Mouse (Mus musculus) heart, embryonic 11.5 days (tissue): ENCODE data around the gene Smim20. TPM values are rescaled to one million over a fixed set of nuclear protein-coding genes. Genes with fewer than 3 reads are reported as not detected.

Source experiments
- ATAC-seq: fragments of 200-750 bp; cut with Nextera tagmentation; replicated peaks from 2 replicates; pipeline ENCODE4 v1.8.0; 2017; ENCODE audit warnings: moderate library complexity; ENCODE audit not compliant: insufficient number of reproducible peaks, low FRiP score, low TSS enrichment
- H3K27ac ChIP-seq: fragments of 300-500 bp; sonication (generic); 2 replicates; pipeline ENCODE4 v1.5.1; 2014; ENCODE audit warnings: mild to moderate bottlenecking, low read depth, low read length
- H3K27me3 ChIP-seq: fragments of 300-500 bp; sonication (generic); 2 replicates; pipeline ENCODE4 v1.6.1; 2014; ENCODE audit warnings: mild to moderate bottlenecking, low read length, mixed read lengths; ENCODE audit not compliant: control insufficient read depth, insufficient read depth
- H3K36me3 ChIP-seq: fragments of 300-500 bp; sonication (generic); 2 replicates; pipeline ENCODE4 v1.6.1; 2014; ENCODE audit warnings: mild to moderate bottlenecking, low read length, moderate library complexity, mixed read lengths; ENCODE audit not compliant: control insufficient read depth, insufficient read depth
- H3K4me1 ChIP-seq: fragments of 300-500 bp; sonication (generic); 2 replicates; pipeline ENCODE4 v1.6.1; 2014; ENCODE audit warnings: low read length; ENCODE audit not compliant: control insufficient read depth, insufficient read depth
- H3K4me2 ChIP-seq: fragments of 300-500 bp; sonication (generic); 2 replicates; pipeline ENCODE4 v1.6.1; 2014; ENCODE audit warnings: mild to moderate bottlenecking, moderate library complexity
- H3K4me3 ChIP-seq: fragments of 300-500 bp; sonication (generic); 2 replicates; pipeline ENCODE4 v1.5.1; 2014; ENCODE audit warnings: low read depth, low read length
- H3K9ac ChIP-seq: fragments of 300-500 bp; sonication (generic); 2 replicates; pipeline ENCODE4 v1.6.1; 2014; ENCODE audit warnings: mild to moderate bottlenecking, low read depth, low read length, moderate library complexity
- H3K9me3 ChIP-seq: fragments of 300-500 bp; sonication (generic); replicated peaks from 2 replicates; pipeline ENCODE4 v1.6.1; 2016; ENCODE audit warnings: low read length; ENCODE audit not compliant: control insufficient read depth
- WGBS: fragments of 180-500 bp; shearing (Covaris S2); extraction: QIAGEN DNeasy Blood & Tissue Kit; methylation state at CpG from one replicate; pipeline ENCODE4 v1.1.7; 2014; ENCODE audit not compliant: insufficient replicate concordance; 5-methylcytosine and 5-hydroxymethylcytosine counted together
- polyA plus RNA-seq: library from polyadenylated mRNA; unstranded; fragments of >200 nt; fragmentation: Nextera tagmentation; extraction: Ambion mirVana; gene quantifications from 2 replicates; pipeline ENCODE4 v1.2.1, GENCODE M21; 2014

Smim20 gene
- polyA plus RNA-seq, 1 experiment from 2014 or later, result 146 TPM

- H3K4me3 ChIP-seq, result no peak overlapping the region
Observed at GRCm38 (mm10) chr5:53239831-53240440, 26.9 kb upstream of the Smim20 start.

GRCm38 (mm10) chr5:53241109-53241508 lies 25.8 kb upstream of the Smim20 start:
- no peaks in the 10 kb centered on the region for H3K36me3 ChIP-seq
- no peaks in the 10 kb centered on the region for H3K27me3 ChIP-seq
- H3K27ac ChIP-seq, result no peak overlapping the region
- no peak overlapping the region for H3K4me3 ChIP-seq
- H3K4me1 ChIP-seq, result peaks cover 19% of the 10 kb centered on the region
- no peak overlapping the region for H3K9ac ChIP-seq
- 57% methylated on average over 2 of the region's 2 CpGs for WGBS
- ATAC-seq, result no peak
- H3K4me2 ChIP-seq, result no peak overlapping the region
- H3K9me3 ChIP-seq, result no peaks in the 10 kb centered on the region

More at GRCm38 (mm10) chr5:53239831-53240440, 26.9 kb upstream of the Smim20 start:
- 36% methylated on average over 11 of the region's 11 CpGs for WGBS
- no peak overlapping the region for H3K27ac ChIP-seq
- H3K4me2 ChIP-seq, result no peak overlapping the region
- H3K36me3 ChIP-seq, result no peaks in the 10 kb centered on the region
- H3K9ac ChIP-seq, result no peak overlapping the region
- no peaks in the 10 kb centered on the region for H3K9me3 ChIP-seq
- H3K4me1 ChIP-seq, result peaks cover 21% of the 10 kb centered on the region
- H3K27me3 ChIP-seq, result no peaks in the 10 kb centered on the region
- ATAC-seq, result no peak

GRCm38 (mm10) chr5:53241963-53242362 lies 24.9 kb upstream of the Smim20 start:
- 63% methylated on average over 5 of the region's 5 CpGs for WGBS
- Histone ChIP-seq H3K9me3 (no peaks in the 10 kb centered on the region), H3K4me1 (peaks cover 17% of the 10 kb centered on the region), H3K36me3 (no peaks in the 10 kb centered on the region), H3K4me3 (no peak overlapping the region), H3K27ac (no peak overlapping the region), H3K9ac (no peak overlapping the region), H3K4me2 (no peak overlapping the region), H3K27me3 (no peaks in the 10 kb centered on the region)
- no peak for ATAC-seq

DNA sequence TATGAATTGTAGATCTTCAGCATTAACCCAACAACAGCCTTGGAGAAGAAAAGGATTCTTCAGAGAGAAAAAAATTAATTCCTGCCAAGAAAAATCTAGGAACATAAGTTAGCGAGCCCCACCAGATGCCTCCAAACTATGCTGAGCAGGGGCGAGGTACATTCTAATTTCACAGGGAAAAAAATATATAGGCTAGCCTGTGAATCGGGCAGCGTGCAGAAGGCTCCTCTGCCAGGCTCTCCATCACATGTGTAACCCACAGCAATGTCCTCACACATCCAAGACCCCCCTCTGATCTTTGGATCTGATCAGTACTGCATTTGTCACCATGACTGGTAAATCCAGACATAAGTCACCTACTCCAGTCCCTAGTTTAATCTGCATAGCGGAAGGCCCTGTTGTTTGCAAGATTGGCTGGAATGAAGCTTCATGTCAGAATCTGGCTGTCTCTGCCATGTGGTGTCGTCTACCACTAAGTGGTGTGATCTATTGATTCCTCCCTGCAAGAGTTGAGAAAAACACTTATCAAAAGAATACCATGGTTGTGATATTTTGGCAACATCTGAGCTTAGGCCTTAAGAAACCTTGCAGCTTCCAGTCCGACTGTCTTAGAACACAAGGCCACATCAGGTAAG lies 23.9 kb upstream of the Smim20 start:
- H3K27ac ChIP-seq, result no peak overlapping the region
- ATAC-seq, result no peak
- no peaks in the 10 kb centered on the region for H3K27me3 ChIP-seq
- no peaks in the 10 kb centered on the region for H3K9me3 ChIP-seq
- no peak overlapping the region for H3K9ac ChIP-seq
- H3K4me3 ChIP-seq, result no peak overlapping the region
- H3K4me1 ChIP-seq, result peaks cover 17% of the 10 kb centered on the region
- whole genome bisulfite sequencing, result 80% methylated on average over 7 of the region's 7 CpGs
- no peak overlapping the region for H3K4me2 ChIP-seq
- no peaks in the 10 kb centered on the region for H3K36me3 ChIP-seq

GRCm38 (mm10) chr5:53243933-53244332 lies 22.9 kb upstream of the Smim20 start:
- Histone ChIP-seq H3K27me3 (no peaks in the 10 kb centered on the region), H3K27ac (no peak overlapping the region), H3K4me2 (no peak overlapping the region), H3K9ac (no peak overlapping the region), H3K4me3 (no peak overlapping the region), H3K9me3 (no peaks in the 10 kb centered on the region), H3K4me1 (peaks cover 17% of the 10 kb centered on the region), H3K36me3 (no peaks in the 10 kb centered on the region)
- no peak for ATAC-seq
- WGBS, result 67% methylated on average over 10 of the region's 10 CpGs

DNA sequence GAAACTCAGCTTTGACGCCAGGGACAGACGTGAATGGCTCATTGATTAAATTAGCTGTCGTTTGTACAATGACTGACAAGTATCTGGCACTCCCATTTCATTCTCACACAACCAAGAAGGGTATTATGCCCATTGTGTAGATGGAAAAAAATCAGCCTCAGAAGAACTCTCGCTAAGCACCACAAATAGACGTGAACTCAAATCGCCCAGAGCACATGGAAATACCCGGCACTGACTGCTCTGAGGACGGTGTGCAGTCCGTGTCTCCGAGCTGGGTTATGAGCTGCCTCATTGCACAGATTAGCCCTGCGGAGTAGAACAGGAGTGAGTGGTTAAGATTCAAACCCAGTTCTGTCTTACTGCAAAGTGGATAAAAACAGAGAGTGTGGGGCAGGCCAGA lies 18.4 kb upstream of the Smim20 start:
- Histone ChIP-seq H3K9ac (no peak overlapping the region), H3K4me3 (no peak overlapping the region), H3K4me2 (no peak overlapping the region), H3K27me3 (no peaks in the 10 kb centered on the region), H3K27ac (no peak overlapping the region), H3K9me3 (no peaks in the 10 kb centered on the region), H3K4me1 (peaks cover 15% of the 10 kb centered on the region), H3K36me3 (no peaks in the 10 kb centered on the region)
- ATAC-seq, result no peak
- 85% methylated on average over 11 of the region's 11 CpGs for WGBS

DNA sequence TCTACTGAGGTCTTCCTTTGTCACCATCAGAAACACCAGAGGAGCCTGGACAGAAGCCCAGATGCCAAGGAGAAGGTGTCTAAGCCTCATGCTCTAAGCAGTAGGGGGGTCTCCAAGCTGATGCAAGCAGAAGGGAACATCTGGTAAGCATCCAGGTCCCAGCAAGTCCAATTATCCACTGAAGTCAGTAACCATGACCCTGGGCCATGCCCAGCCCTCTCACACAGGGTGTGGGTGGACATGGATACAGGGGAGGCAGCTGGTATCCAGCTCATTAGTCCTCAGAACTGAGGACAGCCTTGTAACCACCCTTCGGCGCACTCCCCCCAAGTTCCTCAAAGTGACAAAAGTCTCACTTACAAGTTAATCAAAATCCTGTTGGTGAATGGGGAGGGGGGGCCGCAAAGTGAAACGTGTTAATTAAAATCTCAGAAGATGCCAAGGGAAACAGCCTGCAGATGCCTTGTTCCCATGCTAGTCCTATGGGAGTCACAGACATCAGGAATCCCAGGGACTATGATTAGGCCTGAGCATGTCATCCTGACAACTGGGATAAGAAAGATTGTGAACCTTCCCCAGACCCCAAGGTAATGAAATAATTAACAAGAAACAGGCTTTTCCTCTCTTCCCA lies 17.3 kb upstream of the Smim20 start:
- peaks cover 15% of the 10 kb centered on the region for H3K4me1 ChIP-seq
- no peaks in the 10 kb centered on the region for H3K9me3 ChIP-seq
- 66% methylated on average over 4 of the region's 4 CpGs for WGBS
- no peak overlapping the region for H3K4me2 ChIP-seq
- ATAC-seq, result no peak
- no peak overlapping the region for H3K4me3 ChIP-seq
- H3K27me3 ChIP-seq, result no peaks in the 10 kb centered on the region
- no peak overlapping the region for H3K9ac ChIP-seq
- no peaks in the 10 kb centered on the region for H3K36me3 ChIP-seq
- H3K27ac ChIP-seq, result no peak overlapping the region

GRCm38 (mm10) chr5:53254154-53254553 lies 12.7 kb upstream of the Smim20 start:
- WGBS, result 82% methylated on average over 5 of the region's 5 CpGs
- H3K4me3 ChIP-seq, result no peak overlapping the region
- peaks cover 19% of the 10 kb centered on the region for H3K4me1 ChIP-seq
- no peak for ATAC-seq
- no peaks in the 10 kb centered on the region for H3K36me3 ChIP-seq
- H3K27ac ChIP-seq, result no peak overlapping the region
- H3K9me3 ChIP-seq, result no peaks in the 10 kb centered on the region
- H3K9ac ChIP-seq, result no peak overlapping the region
- H3K27me3 ChIP-seq, result no peaks in the 10 kb centered on the region
- H3K4me2 ChIP-seq, result no peak overlapping the region
